Mouse (Mus musculus) v-Abl transformed pro-B cells (cell line): Measurements from ENCODE around the gene Mcf2l.

Experiments used
- in situ Hi-C, 2 experiments: fragments of 400-800 bp; cut with MboI; formaldehyde crosslinking; loops; one replicate each; pipeline ENCODE4 v1.15.1; 2025; ENCODE audit not compliant: unreplicated experiment in 2 of 2

Mcf2l gene

DNA sequence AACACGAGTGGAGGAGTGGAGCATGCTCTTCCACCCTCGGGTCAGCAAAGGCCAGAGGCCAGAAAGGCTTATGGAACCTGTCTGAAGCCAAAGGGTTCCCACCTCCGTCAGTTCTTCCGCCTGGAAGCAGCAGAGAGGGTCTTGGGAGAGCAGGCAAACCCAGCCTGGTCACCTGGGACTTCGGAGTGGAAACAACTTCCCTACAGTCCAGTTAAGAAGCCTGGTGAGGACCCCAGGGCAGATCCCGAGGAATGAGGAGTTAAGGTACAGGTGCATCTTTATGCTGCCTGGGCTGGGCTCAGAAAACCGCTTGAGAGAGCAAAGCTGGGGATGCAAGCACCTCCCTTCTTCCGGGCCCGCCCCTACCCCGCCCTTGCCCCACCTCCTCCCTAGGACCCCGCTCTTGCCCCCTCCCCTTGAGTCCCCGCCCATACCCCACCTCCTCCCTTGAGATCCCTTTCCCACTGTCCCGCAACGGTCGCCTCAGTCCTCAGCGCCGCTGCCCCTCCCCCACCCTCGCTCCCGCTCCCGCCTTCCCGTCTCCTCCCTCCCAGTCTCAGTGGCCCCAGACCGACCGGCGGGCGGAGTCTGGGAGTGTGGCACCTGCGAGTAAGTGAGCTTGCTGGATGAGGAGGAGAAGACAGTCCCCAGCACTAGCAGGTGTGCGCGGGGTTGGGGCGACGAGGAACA, at the start of gene Mcf2l:
Mcf2l (plus strand) TSS at position 450 of the 690 bp plus-strand sequence.
- in situ Hi-C loops = no loop called here

DNA sequence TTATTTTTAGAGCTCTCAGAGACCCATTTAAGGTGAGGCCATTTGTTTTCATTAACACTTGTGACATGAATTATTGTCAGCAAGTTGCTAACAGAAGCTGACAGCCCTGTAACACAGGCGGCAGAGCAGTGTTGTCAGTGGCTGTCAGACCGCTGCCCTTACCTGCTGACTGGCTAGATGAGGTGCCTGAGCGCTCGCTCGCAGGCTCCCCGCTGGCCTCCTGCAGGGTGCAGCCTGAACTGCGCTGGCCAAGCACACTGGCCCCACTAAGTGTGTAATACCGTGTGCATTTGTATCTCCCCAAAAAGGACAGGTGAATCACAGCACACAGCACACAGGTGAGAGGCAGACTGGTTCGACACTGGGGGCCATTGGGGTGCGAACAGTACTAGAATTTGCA, 49.0 kb upstream of the Mcf2l start:
- in situ Hi-C loops = no loop called here

- in situ Hi-C loops = no loop called here
Measured at GRCm38 (mm10) chr8:12825236-12825635, 48.4 kb upstream of the Mcf2l start.

DNA sequence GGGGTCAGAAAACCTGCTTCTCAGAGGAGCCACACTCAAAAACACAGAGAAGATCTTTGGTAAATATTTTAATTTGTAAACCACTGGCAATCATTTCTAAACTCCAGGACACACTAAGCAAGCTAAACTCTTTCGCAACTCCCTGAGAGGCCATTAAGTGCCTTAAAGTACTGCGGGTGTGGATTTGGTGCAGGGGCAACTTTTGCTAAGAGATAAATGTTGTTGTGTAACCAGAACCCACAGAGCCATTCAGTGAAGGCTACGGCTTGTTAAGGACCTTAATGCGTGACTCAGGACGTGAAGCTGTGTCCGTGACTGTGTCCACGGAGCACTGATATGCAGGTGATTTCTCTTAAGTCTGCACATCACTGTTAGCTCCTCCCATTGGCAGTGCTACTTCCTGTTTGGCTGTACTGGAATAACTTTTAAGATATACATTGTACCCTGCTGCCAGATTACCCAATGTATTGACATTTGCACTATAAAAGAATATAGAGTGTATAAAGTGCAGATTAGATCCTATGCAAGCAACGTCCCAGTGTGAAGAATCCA, 47.8 kb upstream of the Mcf2l start:
- in situ Hi-C loops = no loop called here

DNA sequence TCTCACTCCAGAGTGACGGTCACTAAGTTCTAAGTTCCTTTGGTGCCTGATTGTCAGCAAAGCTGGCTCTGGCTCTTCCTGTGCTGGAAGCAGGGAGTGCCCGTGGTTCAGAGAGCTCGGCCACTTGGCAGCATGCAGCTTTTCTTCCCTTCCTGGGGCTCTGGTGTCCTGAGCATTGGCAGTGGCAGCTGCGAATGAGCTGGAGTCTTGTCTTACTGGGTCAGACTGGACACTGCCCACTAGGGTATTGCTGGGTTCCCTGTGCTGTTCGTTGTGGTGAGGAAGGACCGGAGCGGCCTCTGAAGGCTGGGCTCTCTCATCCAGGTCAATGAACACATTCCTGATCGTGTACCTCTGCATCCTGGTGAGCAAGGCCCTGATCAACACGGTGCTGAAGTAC, 46.5 kb upstream of the Mcf2l start:
- in situ Hi-C loops = no loop called here

DNA sequence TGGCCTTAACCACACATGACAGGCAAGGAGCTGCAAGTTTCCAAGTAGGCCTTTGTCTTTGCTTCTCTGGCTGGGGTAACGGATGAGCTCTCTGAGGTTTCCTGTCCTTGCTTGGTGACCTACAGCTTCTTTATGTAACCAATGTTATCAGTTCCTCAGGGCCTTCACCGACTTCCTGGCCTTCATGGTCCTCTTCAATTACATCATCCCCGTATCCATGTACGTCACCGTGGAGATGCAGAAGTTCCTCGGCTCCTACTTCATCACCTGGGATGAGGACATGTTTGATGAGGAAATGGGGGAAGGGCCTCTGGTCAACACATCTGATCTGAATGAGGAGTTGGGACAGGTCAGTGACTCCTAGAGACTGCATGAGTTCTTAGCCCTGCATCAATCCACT, 45.3 kb upstream of the Mcf2l start:
- in situ Hi-C loops = no loop called here

GRCm38 (mm10) chr8:12829381-12829780, 44.2 kb upstream of the Mcf2l start:
- in situ Hi-C loops = no loop called here

- in situ Hi-C loops = no loop called here
Measured at GRCm38 (mm10) chr8:12831659-12832589, 41.7 kb upstream of the Mcf2l start.

DNA sequence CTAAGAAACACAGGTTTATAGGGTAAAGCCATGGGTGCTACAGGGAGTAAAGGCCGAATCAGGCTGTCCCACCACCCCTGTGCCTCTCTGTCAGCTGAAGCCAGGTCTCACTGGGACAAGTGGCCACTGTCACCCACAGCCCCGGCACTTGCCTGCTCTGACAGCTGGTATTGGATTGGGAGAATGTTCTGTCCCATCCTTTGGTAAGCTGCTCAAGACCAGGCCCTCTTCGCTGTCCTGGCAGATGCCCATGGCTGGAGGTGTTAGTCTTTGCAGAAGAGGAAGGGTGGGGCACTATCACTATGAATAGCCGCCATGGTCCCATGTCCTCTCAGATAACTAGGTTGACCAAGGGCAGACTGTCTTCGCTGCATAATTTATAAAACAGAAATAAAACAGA, 40.0 kb upstream of the Mcf2l start:
- in situ Hi-C loops = no loop called here

- in situ Hi-C loops = no loop called here
Measured at GRCm38 (mm10) chr8:12840834-12841233, 32.8 kb upstream of the Mcf2l start.

GRCm38 (mm10) chr8:12842342-12842995, 31.1 kb upstream of the Mcf2l start:
- in situ Hi-C loops = no loop called here

DNA sequence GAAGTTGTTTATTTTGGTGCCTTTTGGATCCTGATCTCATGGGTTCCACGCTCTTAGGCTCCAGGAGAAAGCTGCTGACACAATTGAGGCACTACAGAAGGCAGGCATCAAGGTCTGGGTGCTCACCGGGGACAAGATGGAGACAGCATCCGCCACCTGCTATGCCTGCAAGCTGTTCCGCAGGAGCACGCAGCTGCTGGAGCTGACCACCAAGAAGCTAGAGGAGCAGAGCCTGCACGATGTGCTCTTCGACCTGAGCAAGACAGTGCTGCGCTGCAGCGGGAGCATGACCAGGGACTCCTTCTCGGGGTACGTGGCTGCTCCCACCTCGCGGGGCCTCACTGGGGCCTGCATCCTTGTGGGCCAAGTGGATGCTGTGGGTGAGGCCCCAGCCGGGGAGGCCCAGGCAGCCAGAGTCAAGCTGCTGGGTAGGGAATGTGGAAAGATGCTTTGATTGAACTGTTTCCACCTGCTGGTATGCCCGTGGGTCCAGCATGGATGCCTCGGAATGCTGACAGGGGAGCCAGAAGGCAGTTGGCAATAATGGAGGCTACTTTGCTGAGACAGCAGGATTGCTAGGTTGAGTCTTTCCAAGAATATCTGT, 29.2 kb upstream of the Mcf2l start:
- in situ Hi-C loops = no loop called here

- in situ Hi-C loops = no loop called here
Measured at GRCm38 (mm10) chr8:12846447-12846846, 27.2 kb upstream of the Mcf2l start.

DNA sequence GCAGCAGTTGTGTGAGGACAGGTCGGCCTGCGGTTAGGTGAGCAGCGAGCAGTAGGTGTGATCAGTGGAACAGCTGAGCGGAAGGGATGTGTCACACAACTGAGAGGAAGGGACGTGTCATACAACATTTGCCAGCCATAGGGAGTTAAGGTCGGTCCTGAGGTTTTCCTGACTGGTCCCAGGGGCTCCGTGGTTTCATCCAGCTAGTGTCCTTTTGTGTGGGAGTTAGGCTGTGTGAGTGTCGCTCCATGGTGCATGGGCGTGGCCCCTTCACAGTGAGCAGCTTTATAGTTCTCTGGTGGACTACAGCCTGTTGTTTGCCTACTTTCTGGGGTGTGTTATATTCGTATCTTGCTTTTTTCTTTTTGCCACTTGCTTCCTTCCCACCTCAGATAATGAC, 22.4 kb upstream of the Mcf2l start:
- in situ Hi-C loops = no loop called here

DNA sequence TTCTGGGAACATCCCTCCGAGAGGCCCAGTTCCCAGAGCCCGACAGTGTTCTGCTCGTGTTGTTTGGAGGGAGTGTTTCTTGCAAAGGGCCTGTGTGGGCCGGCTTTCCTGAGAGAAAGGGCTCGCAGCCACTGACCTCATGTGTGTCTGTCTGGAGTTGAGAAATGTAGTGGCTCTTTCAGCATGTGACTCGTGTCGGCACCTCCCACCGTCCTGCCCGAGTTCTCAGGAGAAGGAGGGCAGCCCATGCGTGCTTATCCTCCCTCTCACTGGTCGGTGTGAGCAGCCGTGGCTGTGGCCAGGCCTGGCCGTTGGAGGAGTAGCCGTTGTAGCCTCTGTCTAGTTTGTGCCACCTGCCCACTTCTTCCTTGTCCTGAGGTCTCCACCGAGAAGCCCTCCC, 17.6 kb upstream of the Mcf2l start:
- in situ Hi-C loops = no loop called here

GRCm38 (mm10) chr8:12863061-12863460, 10.5 kb upstream of the Mcf2l start:
- in situ Hi-C loops = no loop called here

GRCm38 (mm10) chr8:12863608-12864007, 10.0 kb upstream of the Mcf2l start:
- in situ Hi-C loops = no loop called here

GRCm38 (mm10) chr8:12865790-12866189, 7.8 kb upstream of the Mcf2l start:
- in situ Hi-C loops = no loop called here

- in situ Hi-C loops = no loop called here
Measured at GRCm38 (mm10) chr8:12869661-12870060, 3.9 kb upstream of the Mcf2l start.

DNA sequence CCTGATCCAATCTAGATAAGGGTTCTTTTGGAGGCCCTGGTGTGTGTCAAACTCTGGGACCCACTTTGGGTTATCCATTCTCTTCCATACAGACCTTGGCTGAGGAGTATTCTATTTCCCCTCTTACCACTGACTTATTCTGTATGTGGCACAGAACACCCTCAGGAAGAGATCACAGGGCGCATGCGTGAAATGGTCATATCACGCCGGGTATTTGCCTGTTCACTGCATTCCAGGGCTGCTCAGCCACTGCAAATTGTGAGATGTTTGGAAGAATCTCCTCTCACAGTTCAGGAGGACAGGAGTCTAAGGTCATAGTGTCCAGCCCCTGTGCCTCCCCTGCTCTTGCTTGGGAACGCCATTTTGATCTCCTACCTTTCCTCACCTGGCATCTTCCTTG, 3.0 kb upstream of the Mcf2l start:
- in situ Hi-C loops = no loop called here

DNA sequence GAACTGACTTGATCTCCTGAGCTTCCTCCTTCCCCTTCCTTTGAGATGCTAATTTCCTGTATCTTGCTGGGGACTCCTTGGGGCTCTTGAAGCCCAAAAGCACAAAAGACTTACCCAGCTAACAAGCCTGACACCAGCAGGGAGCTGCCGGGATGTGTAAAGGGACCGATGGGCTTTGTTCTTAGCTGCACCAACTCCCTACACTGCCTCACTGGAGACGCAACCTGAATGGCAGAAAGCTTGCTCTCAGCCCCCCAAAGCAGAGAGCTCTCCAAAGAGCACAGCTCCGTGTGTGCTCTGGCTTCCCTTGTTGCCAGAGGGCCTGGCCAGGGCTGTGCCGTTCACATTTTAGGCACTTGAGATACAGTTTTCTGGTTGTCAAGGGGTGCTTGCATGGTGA, 2.1 kb upstream of the Mcf2l start:
- in situ Hi-C loops = no loop called here
